Mouse (Mus musculus): Measurements from ENCODE around the gene Sorcs2. TPM values are rescaled to one million over a fixed set of nuclear protein-coding genes. Genes with fewer than 3 reads are reported as not detected.
"Not testable (repeated sequence)": the region's sequence is repeated elsewhere in the genome, so short reads cannot be mapped to it uniquely, and the experiment has no call there.

The Sorcs2 gene
- polyA plus RNA-seq, 1 experiment, result 2.3 TPM

- Histone ChIP-seq H3K27me3 (ENCODE audit: control insufficient read depth, insufficient read depth, low read length) (no peaks in the 10 kb centered on the region), H3K36me3 (ENCODE audit: control insufficient read depth, insufficient read depth, low read length) (no peaks in the 10 kb centered on the region), H3K4me1 (ENCODE audit: control insufficient read depth, insufficient read depth, insufficient read length) (no peaks in the 10 kb centered on the region), H3K27ac (ENCODE audit: insufficient read depth, low read length) (no peak overlapping the region), H3K4me3 (ENCODE audit: extremely low read depth, insufficient read depth, insufficient read length) (no peak overlapping the region)
- TF ChIP-seq POLR2A (IDR thresholded peaks at IDR 0.05; ENCODE audit: low read depth, low read length) (no peak), CTCF (IDR thresholded peaks at IDR 0.05; ENCODE audit: extremely low read depth, insufficient read depth, insufficient read length, insufficient replicate concordance) (no peak)
- 91% methylated on average over 17 of the region's 17 CpGs for WGBS
- no peak for DNase-seq (ENCODE audit: low read depth in 1 of 2, low spot score in 2 of 2)
Measured at GRCm38 (mm10) chr5:36252746-36253504, 145.0 kb downstream of the Sorcs2 start.

- Histone ChIP-seq H3K36me3 (ENCODE audit: control insufficient read depth, insufficient read depth, low read length) (no peaks in the 10 kb centered on the region), H3K4me1 (ENCODE audit: control insufficient read depth, insufficient read depth, insufficient read length) (no peaks in the 10 kb centered on the region), H3K27me3 (ENCODE audit: control insufficient read depth, insufficient read depth, low read length) (no peaks in the 10 kb centered on the region), H3K27ac (ENCODE audit: insufficient read depth, low read length) (no peak overlapping the region), H3K4me3 (ENCODE audit: extremely low read depth, insufficient read depth, insufficient read length) (no peak overlapping the region)
- TF ChIP-seq CTCF (IDR thresholded peaks at IDR 0.05; ENCODE audit: extremely low read depth, insufficient read depth, insufficient read length, insufficient replicate concordance) (no peak), POLR2A (IDR thresholded peaks at IDR 0.05; ENCODE audit: low read depth, low read length) (no peak)
- 78% methylated on average over 3 of the region's 3 CpGs for WGBS
- no peak for DNase-seq (ENCODE audit: low read depth in 1 of 2, low spot score in 2 of 2)
Measured at GRCm38 (mm10) chr5:36248022-36248421, 149.9 kb downstream of the Sorcs2 start.

DNA sequence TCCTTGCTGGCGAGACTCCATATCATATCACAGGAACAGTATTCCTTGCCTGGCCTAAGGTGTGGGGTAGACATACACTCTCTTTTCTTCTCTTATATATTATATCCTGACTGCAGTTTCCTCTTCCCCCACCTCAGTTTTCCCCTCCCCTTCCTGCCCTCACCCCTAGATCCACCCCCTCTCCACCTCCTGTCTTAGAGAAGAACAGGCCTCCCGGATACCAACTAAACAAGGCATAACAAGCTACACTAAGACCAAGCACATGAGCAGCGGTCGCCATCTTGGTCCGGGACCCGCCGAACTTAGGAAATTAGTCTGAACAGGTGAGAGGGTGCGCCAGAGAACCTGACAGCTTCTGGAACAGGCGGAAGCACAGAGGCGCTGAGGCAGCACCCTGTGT is 160.4 kb downstream of the Sorcs2 start:
- 98% methylated on average over 8 of the region's 10 CpGs for WGBS
- not testable (repeated sequence) for H3K4me3 ChIP-seq (ENCODE audit: extremely low read depth, insufficient read depth, insufficient read length); H3K4me1 ChIP-seq (ENCODE audit: control insufficient read depth, insufficient read depth, insufficient read length); H3K36me3 ChIP-seq (ENCODE audit: control insufficient read depth, insufficient read depth, low read length); H3K27me3 ChIP-seq (ENCODE audit: control insufficient read depth, insufficient read depth, low read length); DNase-seq (ENCODE audit: low read depth in 1 of 2, low spot score in 2 of 2); H3K27ac ChIP-seq (ENCODE audit: insufficient read depth, low read length)

GRCm38 (mm10) chr5:36230301-36230780 is 167.6 kb downstream of the Sorcs2 start:
- Histone ChIP-seq H3K27ac (ENCODE audit: insufficient read depth, low read length) (no peak overlapping the region), H3K36me3 (ENCODE audit: control insufficient read depth, insufficient read depth, low read length) (no peaks in the 10 kb centered on the region), H3K4me3 (ENCODE audit: extremely low read depth, insufficient read depth, insufficient read length) (no peak overlapping the region), H3K27me3 (ENCODE audit: control insufficient read depth, insufficient read depth, low read length) (no peaks in the 10 kb centered on the region), H3K4me1 (ENCODE audit: control insufficient read depth, insufficient read depth, insufficient read length) (no peaks in the 10 kb centered on the region)
- 89% methylated on average over 9 of the region's 9 CpGs for WGBS
- DNase-seq (ENCODE audit: low read depth in 1 of 2, low spot score in 2 of 2), result no peak
- TF ChIP-seq POLR2A (IDR thresholded peaks at IDR 0.05; ENCODE audit: low read depth, low read length) (no peak), CTCF (IDR thresholded peaks at IDR 0.05; ENCODE audit: extremely low read depth, insufficient read depth, insufficient read length, insufficient replicate concordance) (no peak)

GRCm38 (mm10) chr5:36228405-36229370 is 169.3 kb downstream of the Sorcs2 start:
- no peak overlapping the region for H3K4me3 ChIP-seq (ENCODE audit: extremely low read depth, insufficient read depth, insufficient read length)
- no peaks in the 10 kb centered on the region for H3K36me3 ChIP-seq (ENCODE audit: control insufficient read depth, insufficient read depth, low read length)
- H3K27ac ChIP-seq (ENCODE audit: insufficient read depth, low read length), result no peak overlapping the region
- no peak for TF ChIP-seq CTCF (IDR thresholded peaks at IDR 0.05; ENCODE audit: extremely low read depth, insufficient read depth, insufficient read length, insufficient replicate concordance)
- no peak for TF ChIP-seq POLR2A (IDR thresholded peaks at IDR 0.05; ENCODE audit: low read depth, low read length)
- H3K27me3 ChIP-seq (ENCODE audit: control insufficient read depth, insufficient read depth, low read length), result no peaks in the 10 kb centered on the region
- no peaks in the 10 kb centered on the region for H3K4me1 ChIP-seq (ENCODE audit: control insufficient read depth, insufficient read depth, insufficient read length)
- no peak for DNase-seq (ENCODE audit: low read depth in 1 of 2, low spot score in 2 of 2)
- 89% methylated on average over 23 of the region's 23 CpGs for WGBS

DNA sequence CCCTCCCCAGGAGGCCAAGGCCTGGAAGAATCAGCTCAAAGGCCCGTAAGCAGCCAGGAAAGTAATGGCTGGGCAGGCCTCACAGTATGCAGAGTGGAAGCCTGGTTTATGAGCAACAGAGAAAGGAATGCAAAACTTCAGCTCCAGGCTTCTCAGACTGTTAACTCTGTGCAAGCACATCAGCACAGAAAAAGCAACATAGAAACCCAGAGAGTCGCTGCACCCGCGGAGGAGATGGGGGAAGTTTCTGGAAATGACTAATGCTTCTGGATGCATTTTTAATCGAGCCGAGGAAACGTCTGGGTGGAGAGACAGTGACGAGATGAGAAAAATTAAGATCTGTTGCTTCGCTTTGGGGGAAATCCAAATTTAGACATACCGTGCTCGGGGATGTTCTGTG is 171.6 kb downstream of the Sorcs2 start:
- Histone ChIP-seq H3K27me3 (ENCODE audit: control insufficient read depth, insufficient read depth, low read length) (no peaks in the 10 kb centered on the region), H3K36me3 (ENCODE audit: control insufficient read depth, insufficient read depth, low read length) (no peaks in the 10 kb centered on the region), H3K4me3 (ENCODE audit: extremely low read depth, insufficient read depth, insufficient read length) (no peak overlapping the region), H3K27ac (ENCODE audit: insufficient read depth, low read length) (no peak overlapping the region), H3K4me1 (ENCODE audit: control insufficient read depth, insufficient read depth, insufficient read length) (no peaks in the 10 kb centered on the region)
- TF ChIP-seq CTCF (IDR thresholded peaks at IDR 0.05; ENCODE audit: extremely low read depth, insufficient read depth, insufficient read length, insufficient replicate concordance) (no peak), POLR2A (IDR thresholded peaks at IDR 0.05; ENCODE audit: low read depth, low read length) (no peak)
- whole genome bisulfite sequencing, result 61% methylated on average over 11 of the region's 11 CpGs
- no peak for DNase-seq (ENCODE audit: low read depth in 1 of 2, low spot score in 2 of 2)

Measured in spleen, adult 2 months (tissue).